Mouse (Mus musculus): ENCODE data around the gene Mllt6. TPM values are rescaled to one million over a fixed set of nuclear protein-coding genes. Genes with fewer than 3 reads are reported as not detected.

The Mllt6 gene
- 13.3 TPM for polyA plus RNA-seq (2017; shearing (Covaris generic))

GRCm38 (mm10) chr11:97662893-97663527, at the start of gene Mllt6:
TSS of gene Mllt6 (plus strand) at chr11:97663414.

GRCm38 (mm10) chr11:97629576-97629975, 33.6 kb upstream of the Mllt6 start, which contains the start of gene Epop:
TSS of gene Epop (minus strand) at chr11:97629702.

GRCm38 (mm10) chr11:97685613-97686321, 22.6 kb downstream of the Mllt6 start, which contains the start of gene Cisd3:
TSS of gene Cisd3 (plus strand) at chr11:97685826.

GRCm38 (mm10) chr11:97700003-97700745, 37.0 kb downstream of the Mllt6 start, which contains the start of gene Pcgf2:
TSS of gene Pcgf2 (minus strand) at chr11:97700497.

GRCm38 (mm10) chr11:97703039-97703826, 40.0 kb downstream of the Mllt6 start, which contains the start of gene Psmb3:
TSS of gene Psmb3 (plus strand) at chr11:97703399.

Other genes starting within 250 kb of the Mllt6 start
- gene Arhgap23, start 247.9 kb upstream of the Mllt6 start, polyA plus RNA-seq (2017; shearing (Covaris generic)): not detected
- not detected for gene 4933428G20Rik, start 163.1 kb upstream of the Mllt6 start, polyA plus RNA-seq (2017; shearing (Covaris generic))
- not detected for gene Srcin1, start 87.2 kb upstream of the Mllt6 start, polyA plus RNA-seq (2017; shearing (Covaris generic))
- gene Epop, start 33.7 kb upstream of the Mllt6 start, polyA plus RNA-seq (2017; shearing (Covaris generic)): 0.59 TPM
- 75.6 TPM for gene Cisd3, start 22.4 kb downstream of the Mllt6 start, polyA plus RNA-seq (2017; shearing (Covaris generic))
- gene Pcgf2, start 37.1 kb downstream of the Mllt6 start, polyA plus RNA-seq (2017; shearing (Covaris generic)): 1.6 TPM
- gene Psmb3, start 40.0 kb downstream of the Mllt6 start, polyA plus RNA-seq (2017; shearing (Covaris generic)): 468 TPM
- gene Pip4k2b, start 81.3 kb downstream of the Mllt6 start, polyA plus RNA-seq (2017; shearing (Covaris generic)): 2.5 TPM
- gene Cwc25, start 103.1 kb downstream of the Mllt6 start, polyA plus RNA-seq (2017; shearing (Covaris generic)): 31.1 TPM
- gene 1700001P01Rik, start 112.5 kb downstream of the Mllt6 start, polyA plus RNA-seq (2017; shearing (Covaris generic)): 0.46 TPM
- gene Rpl23, start 119.0 kb downstream of the Mllt6 start, polyA plus RNA-seq (2017; shearing (Covaris generic)): 629 TPM
- gene Lasp1, start 135.6 kb downstream of the Mllt6 start, polyA plus RNA-seq (2017; shearing (Covaris generic)): 256 TPM
- gene B230217C12Rik, start 177.4 kb downstream of the Mllt6 start, polyA plus RNA-seq (2017; shearing (Covaris generic)): 1.6 TPM
- gene Fbxo47, start 220.7 kb downstream of the Mllt6 start, polyA plus RNA-seq (2017; shearing (Covaris generic)): 0.53 TPM

Measured in activated CD4-positive, CD25-positive, alpha-beta regulatory T cell, adult 9 weeks (primary cell).